Mouse (Mus musculus) ES-Bruce4 (cell line): ENCODE data around the gene Olfr104-ps. TPM values are rescaled to one million over a fixed set of nuclear protein-coding genes. Genes with fewer than 3 reads are reported as not detected.

Source experiments
- H3K27ac ChIP-seq: 2 replicates; pipeline ENCODE4 v1.5.1; 2012; ENCODE audit warnings: low read length, inconsistent platforms; ENCODE audit not compliant: insufficient read depth
- H3K27me3 ChIP-seq: 2 replicates; pipeline ENCODE4 v1.6.1; 2012; ENCODE audit warnings: mild to moderate bottlenecking, low read length, inconsistent platforms; ENCODE audit not compliant: control insufficient read depth, poor library complexity, insufficient read depth, severe bottlenecking
- H3K36me3 ChIP-seq: 2 replicates; pipeline ENCODE4 v1.6.1; 2012; ENCODE audit warnings: inconsistent platforms, mild to moderate bottlenecking, low read length, moderate library complexity; ENCODE audit not compliant: control insufficient read depth, poor library complexity, insufficient read depth, severe bottlenecking
- H3K4me1 ChIP-seq: one replicate; pipeline ENCODE4 v1.8.1; 2011; ENCODE audit warnings: low read length; ENCODE audit not compliant: control insufficient read depth, insufficient read depth
- H3K4me3 ChIP-seq: 2 replicates; pipeline ENCODE4 v1.5.1; 2011; ENCODE audit warnings: low read depth, mild to moderate bottlenecking, low read length
- H3K9ac ChIP-seq: 2 replicates; pipeline ENCODE4 v1.6.1; 2012; ENCODE audit warnings: low read depth, mild to moderate bottlenecking, inconsistent platforms; ENCODE audit not compliant: poor library complexity, severe bottlenecking
- H3K9me3 ChIP-seq: replicated peaks from 2 replicates; pipeline ENCODE4 v1.6.1; 2012; ENCODE audit warnings: mild to moderate bottlenecking, low read length, inconsistent platforms; ENCODE audit not compliant: control insufficient read depth, poor library complexity, insufficient read depth, severe bottlenecking
- CTCF ChIP-seq: IDR thresholded peaks from one replicate; pipeline ENCODE4 v1.8.1; 2011; ENCODE audit warnings: low read depth, low read length
- EP300 ChIP-seq: IDR thresholded peaks from 2 replicates; pipeline ENCODE4 v1.6.1; 2011; ENCODE audit warnings: low read depth, low read length; ENCODE audit not compliant: insufficient read depth
- POLR2A ChIP-seq: IDR thresholded peaks from one replicate; pipeline ENCODE4 v1.8.1; 2011; ENCODE audit warnings: low read length; ENCODE audit not compliant: insufficient read depth
- polyA plus RNA-seq: library from polyadenylated mRNA; stranded (reverse); fragments of >200 nt; gene quantifications from 2 replicates; pipeline ENCODE4 v1.2.4, GENCODE M21; 2011; ENCODE audit warnings: low read depth; ENCODE audit not compliant: missing spikeins, insufficient read depth, insufficient read length

The Olfr104-ps gene
- not detected in 2 replicates for polyA plus RNA-seq

- Histone ChIP-seq H3K9ac (no peak within 1 kb of the TSS), H3K9me3 (no peaks in the 10 kb centered on the region; the same call in 1 of the 2 replicates), H3K36me3 (no peaks in the 10 kb centered on the region), H3K4me3 (no peak within 1 kb of the TSS), H3K27me3 (no peaks in the 10 kb centered on the region), H3K27ac (no peak within 1 kb of the TSS), H3K4me1 (no peaks in the 10 kb centered on the region)
- TF ChIP-seq EP300 (no peak), CTCF (no peak), POLR2A (no peak)
Measured at GRCm38 (mm10) chr17:37359282-37359681, at the start of gene Olfr104-ps. Gene Olfr104-ps, plus strand, starts transcription at chr17:37359582.

DNA sequence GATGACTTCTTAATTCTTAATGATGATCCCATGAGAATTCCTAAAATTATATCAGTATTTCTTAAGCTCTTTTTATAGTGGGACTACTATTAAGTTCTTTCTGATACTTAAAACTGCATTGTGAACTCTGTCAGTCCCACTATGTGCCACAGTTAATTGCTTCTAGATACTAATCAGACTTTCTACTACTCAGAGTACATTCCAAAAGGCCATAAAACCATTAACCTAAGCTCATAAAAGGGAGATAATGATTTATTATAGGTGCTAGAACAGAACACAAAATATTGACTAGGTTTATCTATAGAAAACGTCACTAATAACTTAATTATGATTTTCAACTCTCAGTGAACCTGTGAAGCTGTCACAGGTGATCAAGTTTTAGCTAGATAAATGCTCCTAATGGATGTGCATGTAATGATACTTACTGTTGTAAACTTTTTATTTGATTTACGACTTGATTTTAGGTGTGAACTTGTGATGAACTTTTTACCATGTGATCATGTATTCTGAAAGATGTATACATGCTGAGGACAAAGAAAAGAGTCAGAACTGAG lies 49.2 kb upstream of the Olfr104-ps start:
- no peaks in the 10 kb centered on the region for H3K36me3 ChIP-seq
- no peaks in the 10 kb centered on the region for H3K27me3 ChIP-seq
- H3K9ac ChIP-seq, result no peak overlapping the region
- no peak overlapping the region for H3K4me3 ChIP-seq
- H3K4me1 ChIP-seq, result no peaks in the 10 kb centered on the region
- H3K27ac ChIP-seq, result no peak overlapping the region
- TF ChIP-seq CTCF, result no peak
- TF ChIP-seq POLR2A, result no peak
- H3K9me3 ChIP-seq, result no peaks in the 10 kb centered on the region

GRCm38 (mm10) chr17:37316954-37317353 lies 42.4 kb upstream of the Olfr104-ps start, which contains the start of gene Olfr102:
Gene Olfr102, minus strand, starts transcription at chr17:37317054.
- Histone ChIP-seq H3K9ac (no peak within 1 kb of the TSS), H3K27me3 (no peaks in the 10 kb centered on the region), H3K9me3 (no peaks in the 10 kb centered on the region; the same call in 1 of the 2 replicates), H3K4me1 (no peaks in the 10 kb centered on the region), H3K27ac (no peak within 1 kb of the TSS), H3K4me3 (no peak within 1 kb of the TSS), H3K36me3 (no peaks in the 10 kb centered on the region)
- TF ChIP-seq EP300 (no peak), POLR2A (no peak), CTCF (no peak)

DNA sequence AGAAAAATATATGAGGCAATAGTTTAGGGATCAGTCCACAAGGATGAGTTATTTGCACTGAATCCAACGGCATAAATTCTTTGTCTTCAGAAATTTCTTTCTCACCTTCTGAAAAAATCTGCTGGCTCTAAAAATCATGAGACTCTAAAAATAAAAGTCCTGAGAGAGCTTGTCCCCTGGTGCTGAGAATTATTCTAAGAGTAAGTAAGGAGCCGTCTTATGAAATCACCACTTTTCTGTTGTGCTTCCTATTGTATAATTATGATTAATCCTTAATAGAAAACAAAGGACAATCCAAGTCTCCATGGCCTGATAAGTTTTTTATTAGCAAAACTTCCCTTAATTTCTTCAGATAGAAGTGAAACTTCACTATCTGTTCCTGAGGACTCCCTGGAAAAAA lies 19.8 kb upstream of the Olfr104-ps start, which contains the start of gene Olfr103:
Gene Olfr103 (minus strand): TSS at position 101 of the 400 bp plus-strand sequence.
- no peaks in the 10 kb centered on the region for H3K4me1 ChIP-seq
- H3K9ac ChIP-seq, result no peak within 1 kb of the TSS
- no peak within 1 kb of the TSS for H3K27ac ChIP-seq
- no peaks in the 10 kb centered on the region for H3K27me3 ChIP-seq
- H3K36me3 ChIP-seq, result no peaks in the 10 kb centered on the region
- no peaks in the 10 kb centered on the region for H3K9me3 ChIP-seq
- TF ChIP-seq POLR2A (no peak), EP300 (no peak), CTCF (no peak)
- no peak within 1 kb of the TSS for H3K4me3 ChIP-seq

DNA sequence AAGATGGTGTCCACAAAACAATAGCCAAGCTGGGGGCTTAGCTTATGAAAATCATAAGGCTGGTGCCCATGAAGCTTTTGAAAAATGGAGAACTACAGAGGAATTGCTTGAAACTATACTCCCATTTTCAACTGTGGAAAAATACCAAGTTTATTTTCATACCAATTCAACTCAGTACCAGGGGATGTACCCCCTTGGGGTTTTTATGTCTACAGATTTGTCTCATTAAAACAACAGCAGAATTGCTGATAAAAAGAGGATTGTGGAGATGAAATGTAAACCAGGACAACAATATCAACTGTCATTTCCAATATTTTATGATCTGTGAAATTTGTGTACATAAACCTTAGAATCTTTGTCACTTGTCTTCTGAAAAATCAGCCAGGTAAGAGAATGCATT lies 19.4 kb downstream of the Olfr104-ps start, which contains the start of gene Olfr105-ps:
Gene Olfr105-ps (plus strand): TSS at position 301 of the 400 bp plus-strand sequence.
- Histone ChIP-seq H3K4me1 (no peaks in the 10 kb centered on the region), H3K9me3 (no peaks in the 10 kb centered on the region), H3K27me3 (no peaks in the 10 kb centered on the region), H3K4me3 (no peak within 1 kb of the TSS), H3K36me3 (no peaks in the 10 kb centered on the region), H3K27ac (no peak within 1 kb of the TSS), H3K9ac (no peak within 1 kb of the TSS)
- TF ChIP-seq CTCF, result no peak
- no peak for TF ChIP-seq EP300
- TF ChIP-seq POLR2A, result no peak

GRCm38 (mm10) chr17:37390093-37390492 lies 30.7 kb downstream of the Olfr104-ps start, which contains the start of gene Olfr106-ps:
Gene Olfr106-ps, plus strand, starts transcription at chr17:37390393.
- Histone ChIP-seq H3K4me3 (no peak within 1 kb of the TSS), H3K27me3 (no peaks in the 10 kb centered on the region), H3K27ac (no peak within 1 kb of the TSS), H3K9me3 (no peaks in the 10 kb centered on the region), H3K4me1 (no peaks in the 10 kb centered on the region), H3K36me3 (no peaks in the 10 kb centered on the region), H3K9ac (no peak within 1 kb of the TSS)
- TF ChIP-seq CTCF (no peak), POLR2A (no peak)
